Mouse (Mus musculus) B cell, adult 2 months (primary cell): ENCODE data around the gene Prkaa2.
"Not testable (repeated sequence)": the region's sequence is repeated elsewhere in the genome, so short reads cannot be mapped to it uniquely, and the experiment has no call there.

ENCODE experiments used
- DNase-seq, 2 experiments: peaks; one replicate each; pipeline ENCODE4 v3.0.0; 2022

The Prkaa2 gene

GRCm38 (mm10) chr4:105015496-105015895 is 94.2 kb downstream of the Prkaa2 start:
- DNase-seq = no peak

GRCm38 (mm10) chr4:105013718-105014117 is 96.0 kb downstream of the Prkaa2 start:
- DNase-seq = no peak

GRCm38 (mm10) chr4:105007360-105008018 is 102.2 kb downstream of the Prkaa2 start:
- no peak for DNase-seq

- DNase-seq = not testable (repeated sequence)
Observed at GRCm38 (mm10) chr4:105004649-105005048, 105.0 kb downstream of the Prkaa2 start.

- DNase-seq = no peak
Observed at GRCm38 (mm10) chr4:105004135-105004534, 105.6 kb downstream of the Prkaa2 start.

GRCm38 (mm10) chr4:105001736-105002135 is 108.0 kb downstream of the Prkaa2 start:
- no peak for DNase-seq

- no peak for DNase-seq
Observed at GRCm38 (mm10) chr4:104999702-105000101, 110.0 kb downstream of the Prkaa2 start.

GRCm38 (mm10) chr4:104993140-104993874 is 116.4 kb downstream of the Prkaa2 start:
- DNase-seq = no peak

GRCm38 (mm10) chr4:104992271-104992670 is 117.4 kb downstream of the Prkaa2 start:
- no peak for DNase-seq

- DNase-seq = no peak
Observed at GRCm38 (mm10) chr4:104990686-104991085, 119.0 kb downstream of the Prkaa2 start.

GRCm38 (mm10) chr4:104990016-104990415 is 119.7 kb downstream of the Prkaa2 start:
- DNase-seq = no peak

GRCm38 (mm10) chr4:104988709-104989108 is 121.0 kb downstream of the Prkaa2 start:
- no peak for DNase-seq

- no peak for DNase-seq
Observed at GRCm38 (mm10) chr4:104988102-104988501, 121.6 kb downstream of the Prkaa2 start.

- DNase-seq = no peak
Observed at GRCm38 (mm10) chr4:104987631-104988030, 122.1 kb downstream of the Prkaa2 start.

- DNase-seq = no peak
Observed at GRCm38 (mm10) chr4:104985960-104986632, 123.6 kb downstream of the Prkaa2 start.
